Mouse (Mus musculus): Measurements from ENCODE around the gene Dst.

DNA sequence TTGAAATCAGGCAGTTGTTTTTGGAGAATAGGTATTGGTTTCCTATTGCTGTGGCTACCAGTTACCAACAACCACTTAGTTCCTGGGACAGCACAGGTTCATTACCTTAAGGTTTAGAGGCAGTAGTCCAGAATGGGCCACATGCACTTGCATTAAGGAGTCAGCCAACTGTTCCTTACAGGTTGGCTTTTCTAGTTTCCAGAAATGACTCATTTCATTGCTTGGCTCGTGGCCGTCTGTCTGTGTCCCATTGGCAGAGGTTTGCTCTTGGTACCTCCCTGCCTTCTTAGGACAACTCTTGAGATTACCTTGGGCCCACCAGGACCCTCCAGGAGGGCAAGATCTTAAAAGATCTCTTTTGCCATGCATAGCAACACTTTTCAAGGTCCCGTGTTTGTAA is 125.9 kb downstream of the Dst start:
- no peak for TF ChIP-seq CTCF (IDR thresholded peaks at IDR 0.05; ENCODE audit: low read depth, low read length)
- no peak for TF ChIP-seq POLR2AphosphoS5 (IDR thresholded peaks at IDR 0.05; ENCODE audit: insufficient replicate concordance, low read depth, low read length)
